Mouse (Mus musculus) left cerebral cortex, postnatal 25 days (tissue): ENCODE data around the gene Ankrd12. TPM values are rescaled to one million over a fixed set of nuclear protein-coding genes. Genes with fewer than 3 reads are reported as not detected.
"Not testable (repeated sequence)": the region's sequence is repeated elsewhere in the genome, so short reads cannot be mapped to it uniquely, and the experiment has no call there.

Experiments
- DNase-seq, 2 experiments: peaks; one replicate each; pipeline ENCODE4 v3.0.0; 2022; ENCODE audit warnings: low spot score in 2 of 2, mixed read lengths in 1 of 2
- intact Hi-C: fragments of 180-260 bp; cut with DNase I; formaldehyde crosslinking; loops from one replicate; pipeline ENCODE4 v1.15.1; 2025
- total RNA-seq, 2 experiments: library from RNA; stranded (reverse); gene quantifications; 2 replicates each; pipeline ENCODE4 v1.2.3; 2021

Ankrd12 gene
- total RNA-seq, 2 experiments from 2014 or later = 168 to 176 TPM

GRCm38 (mm10) chr17:66011790-66012189 lies 65.1 kb downstream of the Ankrd12 start:
- DNase-seq = no peak
- intact Hi-C loops = no loop called here

GRCm38 (mm10) chr17:66007892-66008291 lies 69.0 kb downstream of the Ankrd12 start:
- intact Hi-C loops = no loop called here
- DNase-seq = no peak

- intact Hi-C loops = no loop called here
- no peak for DNase-seq
Measured at GRCm38 (mm10) chr17:66007473-66007872, 69.4 kb downstream of the Ankrd12 start.

- intact Hi-C loops = no loop called here
- no peak for DNase-seq
Measured at GRCm38 (mm10) chr17:65988151-65988820, 88.6 kb downstream of the Ankrd12 start.

- intact Hi-C loops, DNase-seq: not testable (repeated sequence)
Measured at GRCm38 (mm10) chr17:65976720-65977119, 100.2 kb downstream of the Ankrd12 start.

GRCm38 (mm10) chr17:65967751-65968150 lies 109.1 kb downstream of the Ankrd12 start:
- no peak for DNase-seq
- intact Hi-C loops = no loop called here

GRCm38 (mm10) chr17:65962263-65962662 lies 114.6 kb downstream of the Ankrd12 start:
- intact Hi-C loops = no loop called here
- no peak for DNase-seq

GRCm38 (mm10) chr17:65961606-65962136 lies 115.2 kb downstream of the Ankrd12 start:
- intact Hi-C loops = no loop called here

GRCm38 (mm10) chr17:65959011-65959410 lies 117.9 kb downstream of the Ankrd12 start:
- intact Hi-C loops = no loop called here
- DNase-seq = no peak

More at GRCm38 (mm10) chr17:65961606-65962136, 115.2 kb downstream of the Ankrd12 start:
- peak in 1 of 2 experiments; percentile 56 for DNase-seq

- intact Hi-C loops = no loop called here
- no peak for DNase-seq
Measured at GRCm38 (mm10) chr17:65958366-65958765, 118.5 kb downstream of the Ankrd12 start.

GRCm38 (mm10) chr17:65957782-65958325 lies 119.0 kb downstream of the Ankrd12 start:
- intact Hi-C loops = no loop called here
- DNase-seq = no peak

- DNase-seq = no peak
- intact Hi-C loops = no loop called here
Measured at GRCm38 (mm10) chr17:65956993-65957781, 119.7 kb downstream of the Ankrd12 start.

GRCm38 (mm10) chr17:65956140-65956539 lies 120.7 kb downstream of the Ankrd12 start:
- intact Hi-C loops = no loop called here
- DNase-seq = no peak

- intact Hi-C loops = loop anchor here (5.0 kb wide), 1 partner anchor 148 kb away; the partner anchor contains the start of gene Ndufv2
- no peak for DNase-seq
Measured at GRCm38 (mm10) chr17:65953959-65954358, 122.9 kb downstream of the Ankrd12 start.

- intact Hi-C loops = loop anchor here (5.0 kb wide), 1 partner anchor 150 kb away; the partner anchor contains the start of gene Ndufv2
- DNase-seq = no peak
Measured at GRCm38 (mm10) chr17:65952083-65952482, 124.8 kb downstream of the Ankrd12 start.

GRCm38 (mm10) chr17:65950622-65951404 lies 126.1 kb downstream of the Ankrd12 start, which contains the start of gene Twsg1:
Twsg1 (minus strand) TSS chr17:65951226.
- peak; percentile 92 for DNase-seq
- intact Hi-C loops = loop anchor here (1.0 to 5.0 kb wide), 2 partner anchors 66 to 151 kb away; partner anchors contain the start of genes Ndufv2 and Ralbp1

GRCm38 (mm10) chr17:65950183-65950582 lies 126.7 kb downstream of the Ankrd12 start:
- no peak for DNase-seq
- intact Hi-C loops = loop anchor here (1.0 to 5.0 kb wide), 2 partner anchors 65 to 152 kb away; partner anchors contain the start of genes Ndufv2 and Ralbp1

- intact Hi-C loops = no loop called here
- DNase-seq = no peak
Measured at GRCm38 (mm10) chr17:65947307-65947706, 129.6 kb downstream of the Ankrd12 start.

- intact Hi-C loops = no loop called here
- no peak for DNase-seq
Measured at GRCm38 (mm10) chr17:65945420-65945819, 131.5 kb downstream of the Ankrd12 start.
